Mouse (Mus musculus) C3H10T1/2 (cell line): ENCODE data around the gene Ky. TPM values are rescaled to one million over a fixed set of nuclear protein-coding genes. Genes with fewer than 3 reads are reported as not detected.

Experiments
- polyA plus RNA-seq, 2 experiments: library from polyadenylated mRNA; unstranded; fragments of >200 nt; fragmentation: generic; extraction: Trizol; gene quantifications; one replicate each; pipeline ENCODE4 v1.2.1; 2012; ENCODE audit warnings: missing spikeins in 2 of 2

Ky gene
- polyA plus RNA-seq = not detected

GRCm38 (mm10) chr9:102505700-102506585, at the start of gene Ky:
TSS of gene Ky (plus strand) at chr9:102505750.

Other genes starting within 250 kb of the Ky start
- gene Ephb1, start 151.1 kb upstream of the Ky start, polyA plus RNA-seq = not detected
- 100 to 1,000 TPM; 116 to 483 TPM for gene Anapc13, start 120.5 kb downstream of the Ky start, polyA plus RNA-seq
- 10 to 100 TPM in 1 of 2 experiments, 1 to 10 TPM in 1; 1.7 to 13.5 TPM for gene Cep63, start 120.8 kb downstream of the Ky start, polyA plus RNA-seq
- 10 to 100 TPM; 10.8 to 60.8 TPM for gene Amotl2, start 210.9 kb downstream of the Ky start, polyA plus RNA-seq